Mouse (Mus musculus) adrenal gland, postnatal 10 days (tissue): Measurements from ENCODE around the gene Hoxb3. TPM values are rescaled to one million over a fixed set of nuclear protein-coding genes. Genes with fewer than 3 reads are reported as not detected.
A peak's percentile ranks its signal among the peaks of the same experiment; 100 is the strongest.

ENCODE experiments used
- DNase-seq: peaks from one replicate; pipeline ENCODE4 v3.0.0; 2021; ENCODE audit warnings: mixed read lengths
- total RNA-seq, 2 experiments: library from RNA; stranded (reverse); gene quantifications; 2 replicates each; pipeline ENCODE4 v1.2.3; 2021

Gene Hoxb3
- total RNA-seq, 2 experiments from 2014 or later, result 13.7 to 24.8 TPM

GRCm38 (mm10) chr11:96288455-96289221 lies 34.5 kb upstream of the Hoxb3 start:
- DNase-seq, result no peak

GRCm38 (mm10) chr11:96289293-96289692 lies 33.8 kb upstream of the Hoxb3 start:
- no peak for DNase-seq

- DNase-seq, result no peak
These were observed 33.3 kb upstream of the Hoxb3 start for GRCm38 (mm10) chr11:96289837-96290236.

- no peak for DNase-seq
These were observed 32.3 kb upstream of the Hoxb3 start for GRCm38 (mm10) chr11:96290705-96291355.

- DNase-seq, result peak; percentile 86
These were observed 31.2 kb upstream of the Hoxb3 start, which contains the start of gene Hoxb6 for GRCm38 (mm10) chr11:96291681-96292564. Gene Hoxb6 (plus strand): TSS chr11:96292476.

- no peak for DNase-seq
These were observed 30.4 kb upstream of the Hoxb3 start for GRCm38 (mm10) chr11:96292565-96293301.

GRCm38 (mm10) chr11:96293302-96293921 lies 29.7 kb upstream of the Hoxb3 start:
- DNase-seq, result no peak

GRCm38 (mm10) chr11:96294245-96295091 lies 28.7 kb upstream of the Hoxb3 start:
- peak; percentile 91 for DNase-seq

GRCm38 (mm10) chr11:96295092-96295835 lies 27.9 kb upstream of the Hoxb3 start:
- no peak for DNase-seq

GRCm38 (mm10) chr11:96296997-96297396 lies 26.1 kb upstream of the Hoxb3 start:
- DNase-seq, result no peak

- no peak for DNase-seq
These were observed 25.7 kb upstream of the Hoxb3 start for GRCm38 (mm10) chr11:96297428-96297827.

GRCm38 (mm10) chr11:96297968-96298635 lies 25.0 kb upstream of the Hoxb3 start:
- DNase-seq, result no peak

GRCm38 (mm10) chr11:96298895-96299667 lies 24.0 kb upstream of the Hoxb3 start:
- peak; percentile 87 for DNase-seq

- DNase-seq, result no peak
These were observed 23.3 kb upstream of the Hoxb3 start for GRCm38 (mm10) chr11:96299781-96300180.

- no peak for DNase-seq
These were observed 22.6 kb upstream of the Hoxb3 start for GRCm38 (mm10) chr11:96300354-96301063.

- no peak for DNase-seq
These were observed 22.1 kb upstream of the Hoxb3 start for GRCm38 (mm10) chr11:96301064-96301431.

GRCm38 (mm10) chr11:96301837-96302236 lies 21.3 kb upstream of the Hoxb3 start:
- peak; percentile 91 for DNase-seq
